Mouse (Mus musculus) G1E (cell line): ENCODE data around the gene Efna4. TPM values are rescaled to one million over a fixed set of nuclear protein-coding genes. Genes with fewer than 3 reads are reported as not detected.

Experiments
- ATAC-seq: 2 replicates; pipeline ENCODE4 v1.8.0; 2016; ENCODE audit warnings: mild to moderate bottlenecking; ENCODE audit not compliant: insufficient number of reproducible peaks, poor library complexity, low FRiP score, severe bottlenecking; ENCODE audit errors: extremely low read depth
- DNase-seq: peaks from one replicate; pipeline ENCODE4 v3.0.0; 2012; ENCODE audit warnings: low spot score
- H3K27me3 ChIP-seq: 2 replicates; pipeline ENCODE4 v1.6.1; 2012; ENCODE audit warnings: mild to moderate bottlenecking, low read length, inconsistent platforms; ENCODE audit not compliant: insufficient read depth
- H3K36me3 ChIP-seq: replicated peaks from 2 replicates; pipeline ENCODE3; 2012; ENCODE audit warnings: mild to moderate bottlenecking, inconsistent platforms
- H3K4me1 ChIP-seq: 2 replicates; pipeline ENCODE4 v1.6.1; 2012; ENCODE audit warnings: low read depth, low read length, inconsistent platforms, mixed read lengths; ENCODE audit not compliant: insufficient read depth
- H3K4me3 ChIP-seq: 2 replicates; pipeline ENCODE4 v1.5.1; 2012; ENCODE audit warnings: low read depth, mild to moderate bottlenecking, inconsistent platforms, low read length, moderate library complexity, mixed read lengths
- H3K9me3 ChIP-seq: replicated peaks from 2 replicates; pipeline ENCODE4 v1.6.1; 2012; ENCODE audit warnings: inconsistent platforms
- CTCF ChIP-seq: IDR thresholded peaks from 2 replicates; pipeline ENCODE4 v1.5.1; 2012; ENCODE audit warnings: low read depth, low read length, inconsistent platforms, mixed read lengths
- GATA1 ChIP-seq: IDR thresholded peaks from 2 replicates; pipeline ENCODE4 v1.6.1; 2012; ENCODE audit warnings: borderline replicate concordance, low read length, inconsistent platforms, mixed read lengths
- GATA2 ChIP-seq: IDR thresholded peaks from 2 replicates; pipeline ENCODE4 v1.6.1; 2012; ENCODE audit warnings: low read depth, low read length, inconsistent platforms, borderline replicate concordance
- POLR2AphosphoS5 ChIP-seq: IDR thresholded peaks from 2 replicates; pipeline ENCODE4 v1.6.1; 2012; ENCODE audit warnings: low read depth, low read length, inconsistent platforms; ENCODE audit not compliant: insufficient replicate concordance
- TAL1 ChIP-seq: conservative IDR thresholded peaks from 2 replicates; pipeline ENCODE4 v1.6.1; 2012; ENCODE audit warnings: low read depth, low read length, inconsistent platforms, mixed read lengths
- polyA plus RNA-seq: library from polyadenylated mRNA; stranded (reverse); fragments of >175 nt; gene quantifications from 2 replicates; pipeline ENCODE4 v1.2.3, GENCODE M21; 2012
- total RNA-seq, 2 experiments: library from RNA; stranded (forward) in 1 of 2; stranded (reverse) in 1 of 2; fragments of 200-1000 nt in 1 of 2; fragments of >200 nt in 1 of 2; fragmentation: Nextera tagmentation in 1 of 2; gene quantifications; 2 replicates each; pipeline ENCODE4 v1.2.3; 2014 to 2017

Gene Efna4
- total and polyA plus RNA-seq, 3 experiments, result not detected

DNA sequence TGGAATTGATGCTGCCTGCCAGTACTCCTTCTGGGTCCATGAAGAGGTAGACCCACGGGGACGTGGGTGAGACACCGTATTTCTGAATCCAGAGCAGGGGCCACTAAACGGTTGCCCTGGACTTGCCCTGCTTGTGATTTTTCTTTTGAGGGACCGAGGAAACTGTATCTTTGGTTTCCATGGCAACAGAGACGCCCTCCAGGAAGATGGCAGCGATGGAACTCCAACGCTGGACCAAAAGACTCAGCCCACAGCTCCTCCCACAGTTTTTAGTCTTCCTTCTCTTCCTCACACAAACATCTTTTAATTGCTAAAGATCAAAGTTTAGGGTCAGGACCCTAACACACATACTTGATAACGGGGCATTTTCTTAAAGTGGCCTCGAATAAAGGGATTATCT, 5.8 kb downstream of the Efna4 start:
- H3K4me3 ChIP-seq, result no peak overlapping the region
- no peaks in the 10 kb centered on the region for H3K9me3 ChIP-seq
- no peak for ATAC-seq

DNA sequence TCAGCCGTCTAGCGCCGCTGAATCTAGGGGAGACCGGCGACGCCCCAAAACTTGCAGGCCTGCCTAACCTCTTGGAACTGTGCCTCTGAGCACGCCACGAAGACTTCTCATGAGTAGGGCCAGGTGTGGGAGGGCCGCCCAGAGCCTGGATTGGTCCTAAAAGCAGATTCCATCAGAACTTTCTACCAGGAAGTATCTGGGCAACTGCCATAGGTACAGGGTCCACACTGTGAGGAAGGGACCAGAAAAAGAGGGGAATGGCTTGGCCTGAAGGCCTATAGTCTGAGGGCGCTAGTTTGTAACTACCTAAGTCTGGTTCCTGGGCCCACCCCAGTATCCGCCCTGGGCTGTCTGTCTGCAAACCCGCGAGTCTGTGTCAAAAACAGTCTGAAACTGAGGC, 6.3 kb downstream of the Efna4 start:
- H3K4me3 ChIP-seq, result no peak overlapping the region
- H3K27me3 ChIP-seq, result peaks cover 42% of the 10 kb centered on the region
- peaks cover 8% of the 10 kb centered on the region; the same call in 1 of the 2 replicates for H3K4me1 ChIP-seq
- DNase-seq (no peak), ATAC-seq (no peak)
- no peaks in the 10 kb centered on the region for H3K9me3 ChIP-seq
- TF ChIP-seq GATA2, result no peak
- TF ChIP-seq POLR2AphosphoS5, result no peak
- no peak for TF ChIP-seq TAL1
- TF ChIP-seq GATA1, result no peak
- TF ChIP-seq CTCF, result no peak
- no peaks in the 10 kb centered on the region for H3K36me3 ChIP-seq

More for the DNA sequence above, 5.8 kb downstream of the Efna4 start:
- no peak for DNase-seq
- TF ChIP-seq CTCF, result no peak
- H3K27me3 ChIP-seq, result peaks cover 47% of the 10 kb centered on the region
- no peaks in the 10 kb centered on the region for H3K36me3 ChIP-seq
- peaks cover 8% of the 10 kb centered on the region; the same call in 1 of the 2 replicates for H3K4me1 ChIP-seq

GRCm38 (mm10) chr3:89330948-89331347, 6.9 kb downstream of the Efna4 start:
- Histone ChIP-seq H3K4me3 (no peak overlapping the region), H3K4me1 (peaks cover 8% of the 10 kb centered on the region; the same call in 1 of the 2 replicates), H3K27me3 (peaks cover 38% of the 10 kb centered on the region), H3K36me3 (no peaks in the 10 kb centered on the region), H3K9me3 (no peaks in the 10 kb centered on the region)
- TF ChIP-seq CTCF (no peak), GATA1 (no peak), TAL1 (no peak), POLR2AphosphoS5 (no peak), GATA2 (no peak)
- ATAC-seq (no peak), DNase-seq (no peak)

- peaks cover 8% of the 10 kb centered on the region; the same call in 1 of the 2 replicates for H3K4me1 ChIP-seq
- H3K9me3 ChIP-seq, result no peaks in the 10 kb centered on the region
- H3K4me3 ChIP-seq, result no peak overlapping the region
- TF ChIP-seq TAL1 (no peak), GATA2 (no peak), GATA1 (no peak), CTCF (no peak), POLR2AphosphoS5 (no peak)
- DNase-seq (no peak), ATAC-seq (no peak)
- peaks cover 37% of the 10 kb centered on the region for H3K27me3 ChIP-seq
- H3K36me3 ChIP-seq, result no peaks in the 10 kb centered on the region
Measured at GRCm38 (mm10) chr3:89330346-89330745, 7.5 kb downstream of the Efna4 start.

DNA sequence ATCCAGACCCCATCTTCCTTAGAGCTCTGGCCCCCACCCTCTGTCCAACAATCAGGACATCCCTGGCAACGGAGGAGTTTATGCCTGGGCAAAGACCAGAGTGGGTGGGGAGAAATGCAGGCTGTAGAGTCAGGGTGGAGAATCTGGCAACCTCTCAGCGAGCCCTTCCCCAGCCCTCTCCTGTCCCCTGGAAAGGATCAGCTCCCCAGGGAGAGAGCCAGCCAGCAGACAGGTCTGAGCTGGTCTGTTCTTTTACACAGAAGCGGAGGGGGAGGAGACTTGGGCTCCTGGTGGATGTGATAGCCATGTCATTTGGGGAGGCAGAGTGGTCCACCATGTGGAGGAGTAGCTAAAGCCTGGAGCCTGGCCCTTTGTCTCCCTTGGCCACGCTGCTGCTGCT, 9.2 kb downstream of the Efna4 start:
- DNase-seq, result no peak

GRCm38 (mm10) chr3:89327371-89327870, 10.4 kb downstream of the Efna4 start:
- TF ChIP-seq TAL1 (no peak), GATA2 (no peak), POLR2AphosphoS5 (no peak), CTCF (no peak)
- no peaks in the 10 kb centered on the region for H3K36me3 ChIP-seq
- DNase-seq (no peak), ATAC-seq (no peak)
- no peak overlapping the region for H3K4me3 ChIP-seq
- peaks cover 12% of the 10 kb centered on the region for H3K4me1 ChIP-seq
- H3K9me3 ChIP-seq, result no peaks in the 10 kb centered on the region
- peaks cover 30% of the 10 kb centered on the region for H3K27me3 ChIP-seq

More for the DNA sequence above, 9.2 kb downstream of the Efna4 start:
- no peaks in the 10 kb centered on the region for H3K36me3 ChIP-seq
- H3K27me3 ChIP-seq, result peaks cover 23% of the 10 kb centered on the region
- no peak overlapping the region for H3K4me3 ChIP-seq
- no peak for ATAC-seq
- peaks cover 8% of the 10 kb centered on the region; the same call in 1 of the 2 replicates for H3K4me1 ChIP-seq
- TF ChIP-seq TAL1 (no peak), POLR2AphosphoS5 (no peak), GATA1 (no peak), GATA2 (no peak)
- H3K9me3 ChIP-seq, result no peaks in the 10 kb centered on the region
